Mouse (Mus musculus): ENCODE data around the gene Trpc3.
A peak's percentile ranks its signal among the peaks of the same experiment; 100 is the strongest.
"Not testable (repeated sequence)": the region's sequence is repeated elsewhere in the genome, so short reads cannot be mapped to it uniquely, and the experiment has no call there.

The Trpc3 gene

DNA sequence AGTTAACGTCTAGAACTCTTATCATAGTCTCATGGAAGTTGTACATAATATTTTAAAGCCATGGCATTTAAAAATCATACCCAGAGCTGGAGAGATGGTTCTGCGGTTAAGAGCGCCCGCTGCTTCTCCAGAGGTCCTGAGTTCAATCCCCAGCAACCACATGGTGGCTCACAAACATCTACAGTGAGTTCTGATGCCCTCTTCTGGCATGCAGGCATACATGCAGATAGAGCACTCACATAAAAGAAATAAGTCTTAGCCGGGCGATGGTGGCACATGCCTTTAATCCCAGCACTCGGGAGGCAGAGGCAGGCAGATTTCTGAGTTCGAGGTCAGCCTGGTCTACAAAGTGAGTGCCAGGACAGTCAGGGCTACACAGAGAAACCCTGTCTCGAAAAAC, 90.2 kb downstream of the Trpc3 start:
- not testable (repeated sequence) for DNase-seq (ENCODE audit: low spot score)

DNA sequence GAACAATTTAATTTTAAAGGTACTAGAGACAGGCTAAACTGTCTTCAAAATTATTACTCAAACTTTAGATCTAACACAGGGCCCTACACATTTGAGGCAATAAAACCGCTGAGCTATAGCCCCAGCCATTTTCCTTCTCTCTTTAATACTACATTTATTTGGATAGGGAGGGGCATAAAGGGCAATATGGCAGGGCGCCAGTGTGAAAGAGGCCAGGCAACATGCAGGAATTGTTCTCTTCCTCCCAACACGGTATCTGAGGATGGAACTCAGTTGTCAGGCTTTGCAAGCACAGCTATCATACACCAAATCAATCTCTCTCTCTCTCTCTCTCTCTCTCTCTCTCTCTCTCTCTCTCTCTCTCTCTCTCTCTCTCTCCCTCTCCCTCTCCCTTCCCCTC, 91.2 kb downstream of the Trpc3 start:
- DNase-seq (ENCODE audit: low spot score), result no peak

- peak; percentile 99 for DNase-seq (ENCODE audit: low spot score)
Observed at GRCm38 (mm10) chr3:36571827-36572378, 118.1 kb downstream of the Trpc3 start, which contains the start of gene Ccna2. Gene Ccna2 (minus strand): TSS chr3:36572150.

DNA sequence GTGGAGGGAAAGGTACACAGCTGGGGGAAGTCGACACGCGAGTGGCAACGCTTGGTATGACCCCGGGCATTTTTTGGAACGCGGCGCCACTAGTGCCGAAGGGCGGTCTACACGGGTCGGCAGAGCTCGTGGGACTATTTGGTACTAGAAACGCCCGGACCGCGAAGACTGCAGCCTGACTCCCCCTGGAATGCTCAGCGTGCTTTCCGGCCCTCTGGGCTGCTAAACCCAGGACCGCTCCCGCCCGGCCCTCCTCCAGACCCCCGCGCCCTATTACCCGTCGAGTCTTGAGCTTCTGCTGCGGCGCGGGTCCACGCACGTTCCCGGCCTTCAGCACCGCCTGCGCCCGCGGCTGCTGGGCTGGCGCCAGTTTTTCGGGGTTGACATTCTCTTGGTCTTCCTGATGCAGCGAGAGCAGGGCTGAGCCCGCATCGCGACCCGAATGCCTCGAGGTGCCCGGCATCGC, 118.6 kb downstream of the Trpc3 start:
- DNase-seq (ENCODE audit: low spot score), result peak; percentile 3
